Mouse (Mus musculus) limb, embryonic 14.5 days (tissue): ENCODE data around the gene Serinc2. TPM values are rescaled to one million over a fixed set of nuclear protein-coding genes. Genes with fewer than 3 reads are reported as not detected.
A peak's percentile ranks its signal among the peaks of the same experiment; 100 is the strongest.

Experiments used
- ATAC-seq: fragments of 200-750 bp; cut with Nextera tagmentation; 2 replicates; pipeline ENCODE4 v1.8.0; 2017; ENCODE audit warnings: low read depth, moderate number of reproducible peaks, moderate TSS enrichment; ENCODE audit not compliant: low FRiP score
- DNase-seq: peaks from one replicate; pipeline ENCODE4 v3.0.0-alpha.2; 2015; ENCODE audit warnings: low spot score
- H3K27ac ChIP-seq: fragments of 300-500 bp; sonication (generic); replicated peaks from 2 replicates; pipeline ENCODE4 v1.5.1; 2014; ENCODE audit warnings: low read depth, mild to moderate bottlenecking, low read length, moderate library complexity, mixed read lengths
- H3K27me3 ChIP-seq: fragments of 300-500 bp; sonication (generic); 2 replicates; pipeline ENCODE4 v1.6.1; 2014; ENCODE audit warnings: low read length, mixed read lengths; ENCODE audit not compliant: control insufficient read depth, insufficient read depth
- H3K36me3 ChIP-seq: fragments of 300-500 bp; sonication (generic); 2 replicates; pipeline ENCODE4 v1.6.1; 2014; ENCODE audit warnings: mild to moderate bottlenecking, low read length, moderate library complexity, mixed read lengths; ENCODE audit not compliant: control insufficient read depth, insufficient read depth
- H3K4me1 ChIP-seq: fragments of 300-500 bp; sonication (generic); 2 replicates; pipeline ENCODE4 v1.6.1; 2014; ENCODE audit warnings: antibody characterized with exemption, low read length, mixed read lengths; ENCODE audit not compliant: control insufficient read depth, insufficient read depth
- H3K4me2 ChIP-seq: fragments of 300-500 bp; sonication (generic); replicated peaks from 2 replicates; pipeline ENCODE4 v1.6.1; 2014; ENCODE audit warnings: low read depth, mild to moderate bottlenecking, low read length, moderate library complexity; ENCODE audit not compliant: severe bottlenecking
- H3K4me3 ChIP-seq: fragments of 300-500 bp; sonication (generic); replicated peaks from 2 replicates; pipeline ENCODE4 v1.5.1; 2014; ENCODE audit warnings: low read length
- H3K9ac ChIP-seq: fragments of 300-500 bp; sonication (generic); 2 replicates; pipeline ENCODE4 v1.6.1; 2014; ENCODE audit warnings: mild to moderate bottlenecking, low read depth, low read length, moderate library complexity; ENCODE audit not compliant: severe bottlenecking
- H3K9me3 ChIP-seq: fragments of 300-500 bp; sonication (generic); 2 replicates; pipeline ENCODE4 v1.6.1; 2016; ENCODE audit warnings: low read length; ENCODE audit not compliant: control insufficient read depth
- POLR2A ChIP-seq: fragments of 200-500 bp; IDR thresholded peaks from 2 replicates; pipeline ENCODE4 v1.8.0; 2012; ENCODE audit warnings: inconsistent platforms, mild to moderate bottlenecking, moderate library complexity, borderline replicate concordance; ENCODE audit not compliant: insufficient read depth, insufficient read length; ENCODE audit errors: extremely low read depth
- WGBS: fragments of 180-500 bp; shearing (Covaris S2); extraction: QIAGEN DNeasy Blood & Tissue Kit; methylation state at CpG from one replicate; pipeline ENCODE4 v1.1.7; 2014; 5-methylcytosine and 5-hydroxymethylcytosine counted together
- polyA plus RNA-seq, 2 experiments: library from polyadenylated mRNA; depleted of rRNA in 1 of 2; stranded (reverse) in 1 of 2; unstranded in 1 of 2; fragments of >200 nt; fragmentation: Nextera tagmentation in 1 of 2; extraction: Ambion mirVana in 1 of 2; gene quantifications; 2 replicates each; pipeline versions ENCODE4 v1.2.1 to v1.2.3; 2012 to 2014

Gene Serinc2
- polyA plus RNA-seq, 2 experiments: 150 to 161 TPM

- ATAC-seq (no peak), DNase-seq (no peak)
- no peaks in the 10 kb centered on the region for H3K4me1 ChIP-seq
- no peak overlapping the region for H3K4me2 ChIP-seq
- 26% methylated on average over 13 of the region's 13 CpGs for WGBS
- H3K27me3 ChIP-seq: no peaks in the 10 kb centered on the region
- no peak for TF ChIP-seq POLR2A
- no peaks in the 10 kb centered on the region for H3K9me3 ChIP-seq
- H3K9ac ChIP-seq: no peak overlapping the region
- no peak overlapping the region for H3K27ac ChIP-seq
- H3K4me3 ChIP-seq: no peak overlapping the region
- H3K36me3 ChIP-seq: no peaks in the 10 kb centered on the region
Measured at GRCm38 (mm10) chr4:130297123-130297529, 18.1 kb upstream of the Serinc2 start.

- no peak for TF ChIP-seq POLR2A
- DNase-seq (no peak), ATAC-seq (no peak)
- Histone ChIP-seq H3K9ac (no peak overlapping the region), H3K4me3 (no peak overlapping the region), H3K27me3 (no peaks in the 10 kb centered on the region), H3K4me2 (no peak overlapping the region), H3K9me3 (no peaks in the 10 kb centered on the region), H3K36me3 (no peaks in the 10 kb centered on the region), H3K27ac (no peak overlapping the region), H3K4me1 (no peaks in the 10 kb centered on the region)
- 83% methylated on average over 13 of the region's 13 CpGs for WGBS
Measured at GRCm38 (mm10) chr4:130296243-130296965, 17.4 kb upstream of the Serinc2 start.

GRCm38 (mm10) chr4:130295047-130295745 is 16.2 kb upstream of the Serinc2 start:
- Histone ChIP-seq H3K4me3 (no peak overlapping the region), H3K9me3 (no peaks in the 10 kb centered on the region), H3K9ac (no peak overlapping the region), H3K36me3 (no peaks in the 10 kb centered on the region), H3K27me3 (no peaks in the 10 kb centered on the region), H3K4me1 (no peaks in the 10 kb centered on the region), H3K4me2 (no peak overlapping the region), H3K27ac (no peak overlapping the region)
- DNase-seq (no peak), ATAC-seq (no peak)
- TF ChIP-seq POLR2A: no peak
- 44% methylated on average over 23 of the region's 23 CpGs for WGBS

DNA sequence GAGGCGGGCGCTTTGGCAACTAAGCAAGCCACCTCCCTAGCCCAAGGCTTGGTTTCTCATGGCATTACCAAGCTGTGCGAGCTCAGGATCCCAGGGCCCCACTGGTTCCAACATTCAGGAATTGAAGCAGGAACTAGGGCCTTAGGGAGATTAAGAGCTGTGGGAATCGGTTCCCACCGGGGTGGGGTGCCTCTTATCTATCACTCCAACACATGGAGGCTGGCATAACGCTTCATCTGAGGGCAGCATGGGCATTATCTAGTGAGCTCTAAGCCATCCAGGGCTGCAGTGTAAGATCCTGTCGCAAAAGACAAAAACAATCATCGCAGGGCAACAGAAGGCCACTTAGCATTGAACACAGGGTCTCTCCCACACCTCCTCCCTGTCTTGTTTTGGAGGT is 15.5 kb upstream of the Serinc2 start:
- TF ChIP-seq POLR2A: no peak
- no peaks in the 10 kb centered on the region for H3K9me3 ChIP-seq
- no peak overlapping the region for H3K4me2 ChIP-seq
- H3K36me3 ChIP-seq: no peaks in the 10 kb centered on the region
- ATAC-seq (no peak), DNase-seq (no peak)
- H3K4me1 ChIP-seq: no peaks in the 10 kb centered on the region
- no peak overlapping the region for H3K27ac ChIP-seq
- H3K27me3 ChIP-seq: no peaks in the 10 kb centered on the region
- no peak overlapping the region for H3K4me3 ChIP-seq
- no peak overlapping the region for H3K9ac ChIP-seq
- WGBS: 85% methylated on average over 8 of the region's 8 CpGs

DNA sequence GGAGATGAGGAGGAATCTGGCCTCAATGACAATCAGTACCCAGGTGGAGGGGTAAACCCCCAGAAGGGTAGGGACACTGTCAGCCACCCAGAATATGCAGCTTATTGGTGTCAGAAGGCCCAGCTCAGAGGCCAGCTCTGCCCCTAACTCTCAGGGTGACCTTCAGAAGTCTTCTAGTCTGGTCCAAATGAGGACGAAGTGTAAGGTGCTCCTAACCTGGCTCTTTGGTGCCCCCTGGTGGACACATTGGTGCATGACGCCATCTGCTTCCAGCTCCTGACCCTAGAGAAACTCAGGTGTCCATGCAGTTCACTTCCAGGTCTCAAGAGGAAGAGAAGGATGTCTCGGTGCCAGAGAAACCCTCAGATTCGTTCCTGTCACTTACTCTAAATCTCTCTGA is 13.3 kb upstream of the Serinc2 start:
- Histone ChIP-seq H3K9ac (no peak overlapping the region), H3K27me3 (no peaks in the 10 kb centered on the region), H3K9me3 (no peaks in the 10 kb centered on the region), H3K27ac (no peak overlapping the region), H3K4me2 (no peak overlapping the region), H3K36me3 (no peaks in the 10 kb centered on the region), H3K4me1 (no peaks in the 10 kb centered on the region), H3K4me3 (no peak overlapping the region)
- DNase-seq (peak; percentile 89), ATAC-seq (peak; percentile 44; the same call in 1 of the 2 replicates)
- TF ChIP-seq POLR2A: no peak
- WGBS: 3% methylated on average over 4 of the region's 4 CpGs
